Mouse (Mus musculus) forebrain, embryonic 16.5 days (tissue): ENCODE measurements around the gene Fbxo39. TPM values are rescaled to one million over a fixed set of nuclear protein-coding genes. Genes with fewer than 3 reads are reported as not detected.

Experiments
- ATAC-seq: fragments of 200-750 bp; cut with Nextera tagmentation; 2 replicates; pipeline ENCODE4 v1.8.0; 2017; ENCODE audit warnings: mild to moderate bottlenecking, moderate library complexity
- H3K27ac ChIP-seq: fragments of 300-500 bp; sonication (generic); 2 replicates; pipeline ENCODE4 v1.5.1; 2014; ENCODE audit warnings: low read length, control low read depth
- H3K27me3 ChIP-seq: fragments of 300-500 bp; sonication (generic); replicated peaks from 2 replicates; pipeline ENCODE4 v1.6.1; 2014; ENCODE audit warnings: low read length; ENCODE audit not compliant: control insufficient read depth, insufficient read depth
- H3K36me3 ChIP-seq: fragments of 300-500 bp; sonication (generic); 2 replicates; pipeline ENCODE4 v1.6.1; 2014; ENCODE audit not compliant: control insufficient read depth, insufficient read depth
- H3K4me1 ChIP-seq: fragments of 300-500 bp; sonication (generic); replicated peaks from 2 replicates; pipeline ENCODE4 v1.6.1; 2014; ENCODE audit warnings: low read length; ENCODE audit not compliant: control insufficient read depth, insufficient read depth
- H3K4me2 ChIP-seq: fragments of 300-500 bp; sonication (generic); 2 replicates; pipeline ENCODE4 v1.6.1; 2014; ENCODE audit warnings: mild to moderate bottlenecking, low read length, control low read depth
- H3K4me3 ChIP-seq: fragments of 300-500 bp; sonication (generic); replicated peaks from 2 replicates; pipeline ENCODE4 v1.5.1; 2014; ENCODE audit warnings: mild to moderate bottlenecking, low read length, control low read depth
- H3K9ac ChIP-seq: fragments of 300-500 bp; sonication (generic); replicated peaks from 2 replicates; pipeline ENCODE4 v1.6.1; 2014; ENCODE audit warnings: low read depth, low read length, control low read depth
- H3K9me3 ChIP-seq: fragments of 300-500 bp; sonication (generic); 2 replicates; pipeline ENCODE4 v1.6.1; 2016; ENCODE audit warnings: low read length; ENCODE audit not compliant: control insufficient read depth
- WGBS: fragments of 180-500 bp; shearing (Covaris S2); extraction: QIAGEN DNeasy Blood & Tissue Kit; methylation state at CpG from one replicate; pipeline ENCODE4 v1.1.7; 2014; 5-methylcytosine and 5-hydroxymethylcytosine counted together
- polyA plus RNA-seq: library from polyadenylated mRNA; unstranded; fragments of >200 nt; fragmentation: Nextera tagmentation; extraction: Ambion mirVana; gene quantifications from 2 replicates; pipeline ENCODE4 v1.2.1, GENCODE M21; 2015

Gene Fbxo39
- polyA plus RNA-seq, result not detected in 2 replicates

DNA sequence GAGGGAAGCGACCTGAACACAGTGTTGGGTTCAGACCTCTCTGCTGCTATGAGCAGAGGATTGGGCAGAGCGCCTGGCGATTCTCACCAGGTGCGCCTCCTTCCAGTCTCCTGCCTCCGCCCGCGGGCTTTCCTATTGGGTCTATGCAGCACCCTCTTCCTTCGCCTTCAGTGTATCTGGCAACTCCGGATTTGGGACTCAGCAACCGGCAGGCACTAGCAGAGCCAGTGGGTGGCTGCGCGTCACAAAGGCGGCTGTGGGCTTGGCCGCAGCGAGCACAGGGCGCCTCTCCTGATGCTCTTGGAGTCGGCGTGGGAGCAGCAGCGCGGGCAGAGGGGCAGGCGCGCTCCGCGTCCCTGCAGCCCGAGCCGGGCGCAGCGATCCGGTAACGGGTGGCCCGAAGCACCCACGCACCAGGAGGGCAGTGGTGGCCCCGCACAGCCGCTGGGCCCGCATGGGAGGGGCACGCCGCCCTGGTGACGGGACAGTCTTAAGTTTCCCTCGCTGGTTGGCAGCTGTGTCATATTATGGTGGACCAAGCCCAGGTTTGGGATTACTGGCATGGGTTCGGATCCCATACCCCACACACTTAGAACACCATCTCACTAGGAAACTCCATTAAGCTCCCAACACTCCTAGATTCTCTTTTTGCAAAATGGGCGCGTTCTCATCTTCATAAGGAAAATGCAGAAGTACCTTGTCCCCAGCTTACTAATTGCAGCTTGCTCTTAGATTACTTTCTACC, at the start of gene Fbxo39:
Fbxo39 (plus strand) TSS at position 294 of the 745 bp plus-strand sequence.
- H3K27ac ChIP-seq, result no peak within 1 kb of the TSS
- WGBS, result 10% methylated on average over 41 of the region's 42 CpGs

DNA sequence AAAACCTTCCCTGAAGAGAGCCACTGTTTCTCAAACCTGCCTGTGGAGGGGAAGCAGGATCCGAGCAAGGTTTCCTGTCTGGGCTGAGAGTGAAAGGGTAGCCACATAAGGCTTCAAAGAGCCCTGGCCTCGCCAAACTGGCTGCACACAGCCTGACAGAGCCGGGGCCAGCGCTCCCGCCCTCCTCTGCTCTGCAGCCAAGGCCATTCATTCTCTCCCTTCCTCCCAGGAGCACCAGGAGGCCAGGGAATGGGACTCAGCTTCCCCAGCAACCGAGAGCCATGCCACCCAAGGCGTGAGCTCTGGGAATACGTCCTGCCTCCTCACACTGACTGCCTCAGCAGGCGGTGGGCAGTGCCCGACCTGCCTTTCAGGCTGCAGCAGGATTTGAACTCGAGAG, 48.8 kb upstream of the Fbxo39 start:
- Histone ChIP-seq H3K27me3 (peaks cover 24% of the 10 kb centered on the region), H3K9me3 (no peaks in the 10 kb centered on the region), H3K27ac (no peak overlapping the region), H3K4me2 (no peak overlapping the region), H3K4me3 (no peak overlapping the region), H3K36me3 (no peaks in the 10 kb centered on the region), H3K9ac (no peak overlapping the region), H3K4me1 (peaks cover 17% of the 10 kb centered on the region)
- WGBS, result 7% methylated on average over 11 of the region's 11 CpGs
- ATAC-seq, result 0 out of 2 replicates have a peak, but pooled peaks have one; percentile 25

More for the DNA sequence above, at the start of gene Fbxo39:
- Histone ChIP-seq H3K4me3 (peak within 1 kb of the TSS; percentile 29), H3K9me3 (no peaks in the 10 kb centered on the region), H3K27me3 (peaks cover 20% of the 10 kb centered on the region), H3K4me2 (peak within 1 kb of the TSS; percentile 47), H3K9ac (peak within 1 kb of the TSS; percentile 30; the same call in 1 of the 2 replicates), H3K4me1 (peaks cover 4% of the 10 kb centered on the region), H3K36me3 (no peaks in the 10 kb centered on the region)
- no peak for ATAC-seq

DNA sequence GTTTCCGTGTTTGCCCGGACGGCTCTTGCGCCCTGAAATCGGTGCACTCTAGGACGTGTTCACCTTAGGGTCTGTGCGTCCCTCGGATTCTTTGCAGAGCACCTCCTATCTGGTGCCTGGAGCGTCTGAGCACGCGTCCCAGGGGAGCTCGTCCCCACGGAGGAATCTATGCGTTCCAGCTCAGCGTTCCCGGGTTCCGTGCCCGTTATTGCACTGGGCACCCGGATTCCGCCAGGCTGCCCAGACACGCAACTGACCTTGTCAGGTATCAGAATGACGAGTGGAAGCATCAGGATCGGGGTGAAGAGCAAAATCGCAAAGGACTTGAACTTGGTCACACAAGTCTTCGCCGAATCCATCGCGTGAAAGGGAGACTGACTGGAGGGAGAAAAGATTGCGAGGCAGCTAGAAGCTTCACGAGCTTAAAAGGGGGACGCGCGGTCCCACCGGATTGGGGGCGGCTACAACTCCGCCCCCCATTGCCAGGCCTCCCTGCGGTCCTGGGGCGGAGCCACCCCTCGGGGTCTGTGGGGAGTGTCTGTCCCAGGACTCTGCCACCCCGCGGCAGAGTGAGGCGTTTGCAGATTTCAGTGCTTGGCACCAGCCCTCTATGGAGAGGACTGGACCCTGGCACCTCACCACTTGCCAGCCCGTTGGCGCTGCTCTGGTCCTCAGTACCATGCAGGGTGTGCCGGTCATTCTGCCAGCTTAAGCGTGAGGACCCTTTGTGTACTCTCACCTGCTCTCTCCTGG, 47.9 kb upstream of the Fbxo39 start:
- peak overlapping the region; percentile 92 for H3K4me2 ChIP-seq
- H3K36me3 ChIP-seq, result no peaks in the 10 kb centered on the region
- peak overlapping the region; percentile 48 for H3K4me3 ChIP-seq
- no peaks in the 10 kb centered on the region for H3K9me3 ChIP-seq
- H3K27me3 ChIP-seq, result peaks cover 24% of the 10 kb centered on the region
- no peak overlapping the region for H3K27ac ChIP-seq
- WGBS, result under 1% methylated on average over 46 of the region's 46 CpGs
- peaks cover 17% of the 10 kb centered on the region for H3K4me1 ChIP-seq
- peak overlapping the region; percentile 55 for H3K9ac ChIP-seq
- peak; percentile 95 for ATAC-seq

DNA sequence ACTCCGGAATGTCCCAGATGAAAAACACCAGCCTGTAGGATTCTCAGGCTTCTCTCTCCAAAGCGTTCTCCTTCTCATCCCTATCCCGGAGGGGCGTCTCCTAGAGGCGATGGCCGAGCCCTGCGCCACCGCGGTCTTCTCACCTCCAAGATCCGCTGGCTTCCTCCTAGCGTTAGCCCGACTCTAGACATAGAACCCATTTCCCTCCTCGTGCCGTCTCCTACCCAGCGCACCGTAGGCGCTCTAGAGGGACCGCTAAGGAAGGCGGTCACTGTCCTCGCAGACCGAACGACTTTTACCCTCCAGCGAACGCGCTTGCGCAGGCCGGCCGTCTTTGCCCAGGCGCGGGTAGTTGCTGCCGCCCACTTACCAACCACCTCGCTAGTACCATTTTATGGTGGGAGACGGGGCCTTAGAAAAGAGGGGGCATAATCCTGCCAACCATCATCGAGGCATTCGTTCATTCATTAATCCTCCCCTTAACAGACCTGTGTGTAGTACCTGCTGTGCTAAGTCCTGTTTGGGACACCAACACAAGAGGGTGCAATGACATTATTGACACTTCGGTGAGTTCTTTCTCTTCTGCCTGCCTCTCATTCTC, 47.2 kb upstream of the Fbxo39 start, which contains the start of gene Slc13a5:
Slc13a5 (minus strand) TSS at position 263 of the 601 bp plus-strand sequence.
- 1% methylated on average over 36 of the region's 36 CpGs for WGBS
- H3K27ac ChIP-seq, result no peak within 1 kb of the TSS
- peak within 1 kb of the TSS; percentile 55 for H3K9ac ChIP-seq
- H3K27me3 ChIP-seq, result peaks cover 24% of the 10 kb centered on the region
- H3K9me3 ChIP-seq, result no peaks in the 10 kb centered on the region
- peak within 1 kb of the TSS; percentile 92 for H3K4me2 ChIP-seq
- no peaks in the 10 kb centered on the region for H3K36me3 ChIP-seq
- peak within 1 kb of the TSS; percentile 48 for H3K4me3 ChIP-seq
- ATAC-seq, result peak; percentile 42
- peaks cover 17% of the 10 kb centered on the region for H3K4me1 ChIP-seq

DNA sequence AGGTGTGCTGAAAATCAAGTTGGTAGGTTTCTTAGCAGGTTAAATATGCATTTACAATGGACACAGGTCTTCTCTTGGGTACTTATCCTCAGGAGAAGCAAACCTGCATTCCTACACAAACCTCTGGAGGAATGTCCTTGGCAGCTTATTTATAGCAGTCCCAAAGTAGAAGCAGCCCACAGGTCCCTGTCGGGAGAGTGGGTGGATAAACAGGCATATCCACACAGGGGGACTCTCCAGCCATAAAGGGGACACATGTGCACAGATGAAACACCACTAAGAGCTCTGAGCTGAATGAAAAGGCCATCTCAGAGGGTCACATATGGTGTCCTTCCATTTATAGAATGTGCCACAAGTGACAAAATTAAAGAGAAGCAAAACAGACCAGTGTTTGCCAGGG, 42.5 kb upstream of the Fbxo39 start:
- Histone ChIP-seq H3K27me3 (no peaks in the 10 kb centered on the region), H3K36me3 (no peaks in the 10 kb centered on the region), H3K4me1 (peaks cover 4% of the 10 kb centered on the region), H3K4me2 (no peak overlapping the region), H3K9me3 (no peaks in the 10 kb centered on the region), H3K4me3 (no peak overlapping the region), H3K9ac (no peak overlapping the region), H3K27ac (no peak overlapping the region)
- WGBS, result 72% methylated on average over 1 of the region's 1 CpGs
- no peak for ATAC-seq

DNA sequence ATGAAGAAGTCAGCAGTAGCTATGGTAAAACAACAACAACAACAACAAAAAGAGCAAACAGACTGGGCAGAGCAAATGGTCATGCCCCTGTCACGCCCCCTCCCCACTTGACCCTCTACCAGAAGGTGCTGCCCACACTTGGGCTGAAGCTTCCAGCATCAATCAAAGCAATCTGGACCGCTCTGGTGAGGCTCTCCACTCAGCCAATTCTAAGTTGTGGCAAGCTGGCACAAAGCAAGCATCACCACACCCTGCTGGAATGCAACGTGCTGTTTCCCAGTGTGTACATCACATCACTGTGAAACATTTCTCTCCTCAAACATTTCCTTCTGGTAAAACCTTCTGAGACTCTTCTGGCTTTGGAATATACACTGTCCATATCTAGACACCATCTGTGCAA, 40.9 kb upstream of the Fbxo39 start:
- Histone ChIP-seq H3K36me3 (no peaks in the 10 kb centered on the region), H3K9me3 (no peaks in the 10 kb centered on the region), H3K4me2 (no peak overlapping the region), H3K4me3 (no peak overlapping the region), H3K27me3 (no peaks in the 10 kb centered on the region), H3K4me1 (no peaks in the 10 kb centered on the region), H3K9ac (no peak overlapping the region), H3K27ac (no peak overlapping the region)
- no peak for ATAC-seq
- 61% methylated on average over 3 of the region's 3 CpGs for WGBS

DNA sequence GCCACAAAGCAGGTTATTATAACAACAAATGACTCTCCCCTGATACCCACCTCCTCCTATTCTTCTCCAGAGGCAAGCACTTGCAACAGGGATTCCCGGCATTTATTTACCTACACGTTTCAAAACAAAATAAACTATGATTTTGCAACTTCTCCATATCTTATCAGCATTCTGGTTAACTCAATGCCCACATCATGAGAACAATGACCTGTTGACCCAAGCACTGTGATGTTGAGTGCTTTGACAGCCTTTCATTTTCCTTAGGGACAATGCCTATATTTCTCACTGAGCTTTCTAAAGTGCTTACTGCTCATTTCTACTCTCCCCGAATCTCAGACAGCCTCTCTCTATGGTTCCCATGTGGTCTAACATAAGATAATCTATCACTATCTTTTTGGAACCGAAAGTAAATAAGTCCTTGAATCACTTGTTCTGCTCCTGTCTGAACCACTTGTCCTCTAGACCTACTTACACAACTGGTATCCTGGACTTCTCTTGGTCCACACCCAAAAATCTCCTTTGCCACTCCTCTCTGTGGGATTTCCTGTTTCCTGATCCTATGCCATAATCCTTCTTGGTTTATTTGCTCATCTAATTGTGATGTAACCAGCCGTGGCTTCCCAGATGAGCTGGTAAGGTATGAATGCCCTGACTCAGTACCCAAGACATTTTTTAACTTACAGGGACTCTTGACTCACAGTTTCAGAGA, 32.9 kb upstream of the Fbxo39 start:
- Histone ChIP-seq H3K4me1 (no peaks in the 10 kb centered on the region), H3K4me2 (no peak overlapping the region), H3K9ac (no peak overlapping the region), H3K27me3 (no peaks in the 10 kb centered on the region), H3K27ac (no peak overlapping the region), H3K36me3 (no peaks in the 10 kb centered on the region), H3K9me3 (no peaks in the 10 kb centered on the region), H3K4me3 (no peak overlapping the region)
- no peak for ATAC-seq
- WGBS, result 88% methylated on average over 5 of the region's 5 CpGs

DNA sequence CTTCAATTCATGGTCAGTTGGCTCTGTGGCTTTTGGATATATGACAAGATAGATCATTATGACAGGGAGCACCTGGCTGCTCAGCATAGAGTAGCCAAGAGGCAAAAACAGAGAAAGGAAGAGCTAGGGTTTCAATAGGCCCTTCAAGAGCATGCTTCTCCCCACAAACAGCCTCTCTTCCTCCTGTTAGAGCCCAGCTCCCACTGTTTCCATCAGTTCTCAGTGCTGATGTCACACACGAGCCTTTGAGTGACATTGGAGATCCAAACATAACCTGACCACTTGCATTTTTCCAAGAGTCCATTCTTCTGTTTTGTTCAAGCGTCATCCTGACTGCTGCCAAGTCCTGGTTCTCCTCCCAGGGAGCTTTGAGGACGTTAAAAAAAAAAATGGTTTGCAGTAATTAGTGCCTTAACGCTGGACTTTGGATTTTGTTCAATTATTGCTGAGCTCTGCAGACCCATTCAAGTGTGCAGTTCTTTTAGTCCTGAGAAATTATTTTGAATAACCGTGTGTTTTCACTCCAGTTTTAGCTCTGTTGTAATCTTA, 32.3 kb upstream of the Fbxo39 start:
- H3K36me3 ChIP-seq, result no peaks in the 10 kb centered on the region
- 17% methylated on average over 5 of the region's 5 CpGs for WGBS
- no peaks in the 10 kb centered on the region for H3K4me1 ChIP-seq
- H3K4me3 ChIP-seq, result no peak overlapping the region
- H3K9me3 ChIP-seq, result no peaks in the 10 kb centered on the region
- H3K4me2 ChIP-seq, result no peak overlapping the region
- H3K9ac ChIP-seq, result no peak overlapping the region
- H3K27ac ChIP-seq, result no peak overlapping the region
- no peak for ATAC-seq
- H3K27me3 ChIP-seq, result no peaks in the 10 kb centered on the region
